In genomic region chr13:16702138-16702537, GRCm38 (mm10) we compare ENCODE assay signal across 34 mouse cellular contexts.
"Had no signal": no experiment of that assay in that cellular context is flagged by ENCODE, and none has a peak within 500 bp of the region (broad histone marks: within the 10 kb centered on the region; RNA-seq: fewer than 3 reads in every experiment).

No protein-coding gene starts in this region.

- H3K4me2 ChIP-seq: heart, embryonic 11.5 days; heart, embryonic 12.5 days; heart, embryonic 13.5 days; heart, embryonic 15.5 days; hindbrain, embryonic 12.5 days; hindbrain, embryonic 13.5 days; hindbrain, embryonic 14.5 days; hindbrain, embryonic 15.5 days; intestine, embryonic 15.5 days; kidney, embryonic 15.5 days had no signal

- H3K4me1 ChIP-seq: heart, embryonic 10.5 days; hindbrain, embryonic 15.5 days; intestine, embryonic 15.5 days had no signal

- H3K9me3 ChIP-seq: heart, embryonic 10.5 days; heart, embryonic 12.5 days; heart, embryonic 13.5 days; heart, embryonic 15.5 days; hindbrain, embryonic 10.5 days; hindbrain, embryonic 12.5 days; hindbrain, embryonic 13.5 days; hindbrain, embryonic 15.5 days; intestine, embryonic 15.5 days; kidney, embryonic 15.5 days had no signal

- H3K36me3 ChIP-seq: heart, embryonic 10.5 days; heart, embryonic 12.5 days; heart, embryonic 13.5 days; heart, embryonic 15.5 days; hindbrain, embryonic 10.5 days; hindbrain, embryonic 12.5 days; hindbrain, embryonic 13.5 days; hindbrain, embryonic 15.5 days; intestine, embryonic 15.5 days; kidney, embryonic 15.5 days had no signal

- DNase-seq: heart, adult 2 months; heart, postnatal 10 days; heart, postnatal 14 days; heart, postnatal 36 days; heart, postnatal 4 days; kidney, adult 11 months; kidney, adult 18-20 months; kidney, adult 8-10 months; kidney, adult 9 months; kidney, postnatal 14 days; kidney, postnatal 25 days; kidney, postnatal 36 days; kidney, postnatal 4 days; layer of hippocampus, adult 9-11 months; layer of hippocampus, postnatal 36 days had no signal

- H3K4me3 ChIP-seq: heart, adult 2 months; heart, embryonic 10.5 days; heart, embryonic 12.5 days; heart, embryonic 13.5 days; heart, embryonic 15.5 days; hindbrain, embryonic 10.5 days; hindbrain, embryonic 12.5 days; hindbrain, embryonic 13.5 days; hindbrain, embryonic 15.5 days; intestine, embryonic 15.5 days; kidney, embryonic 15.5 days; layer of hippocampus, adult 2 months had no signal

- H3K9ac ChIP-seq: heart, embryonic 12.5 days; heart, embryonic 13.5 days; heart, embryonic 15.5 days; hindbrain, embryonic 12.5 days; hindbrain, embryonic 13.5 days; hindbrain, embryonic 14.5 days; hindbrain, embryonic 15.5 days; intestine, embryonic 15.5 days; kidney, embryonic 15.5 days had no signal

- H3K27me3 ChIP-seq: heart, embryonic 12.5 days; heart, embryonic 13.5 days; heart, embryonic 15.5 days; hindbrain, embryonic 12.5 days; hindbrain, embryonic 13.5 days; hindbrain, embryonic 15.5 days; intestine, embryonic 15.5 days; kidney, embryonic 15.5 days had no signal

- ATAC-seq: hindbrain, embryonic 16.5 days; hindbrain, postnatal 0 days; inflammation-experienced regulatory T-cells, adult 6 months; intestine, embryonic 15.5 days; intestine, embryonic 16.5 days; intestine, postnatal 0 days had no signal

- H3K27ac ChIP-seq: heart, adult 2 months; heart, embryonic 10.5 days; heart, embryonic 13.5 days; heart, embryonic 15.5 days; hindbrain, embryonic 10.5 days; hindbrain, embryonic 12.5 days; hindbrain, embryonic 13.5 days; hindbrain, embryonic 14.5 days; hindbrain, embryonic 15.5 days; hindbrain, postnatal 0 days; intestine, embryonic 15.5 days; kidney, embryonic 15.5 days; kidney, postnatal 0 days; layer of hippocampus, adult 2 months had no signal
